Mouse (Mus musculus): ENCODE results near the gene Galns. TPM values are rescaled to one million over a fixed set of nuclear protein-coding genes. Genes with fewer than 3 reads are reported as not detected.

Gene Galns
- polyA plus RNA-seq, 1 experiment = 17.6 TPM

DNA sequence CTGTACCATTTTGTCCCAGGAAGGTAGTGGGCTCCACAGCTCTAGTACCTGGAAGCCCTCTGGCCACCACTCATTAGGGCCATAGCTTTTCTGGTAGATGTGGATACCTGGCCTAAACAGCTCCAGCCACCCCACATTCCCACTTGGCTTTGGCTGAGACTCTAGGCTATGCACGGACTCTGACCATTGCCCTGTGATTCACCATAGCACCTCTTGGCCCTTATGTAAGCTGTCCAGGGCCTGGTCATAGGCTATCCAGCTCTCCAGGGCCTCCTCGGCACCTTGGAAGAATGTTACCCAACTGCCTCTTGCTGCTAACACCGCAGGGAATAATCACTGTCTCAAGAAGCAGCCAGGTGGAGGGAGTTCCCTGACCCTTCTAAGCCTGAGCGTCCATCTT is 82.1 kb downstream of the Galns start:
- Histone ChIP-seq H3K27me3 (ENCODE audit: control insufficient read depth, insufficient read depth, insufficient read length) (no peaks in the 10 kb centered on the region), H3K4me2 (ENCODE audit: low read depth) (no peak overlapping the region), H3K4me3 (no peak overlapping the region), H3K79me2 (ENCODE audit: control insufficient read depth, insufficient read depth) (peaks cover 95% of the 10 kb centered on the region), H3ac (ENCODE audit: control insufficient read depth, insufficient read length) (no peak overlapping the region), H3K36me3 (ENCODE audit: control insufficient read depth, insufficient read depth) (no peaks in the 10 kb centered on the region)
- TF ChIP-seq SRF (IDR thresholded peaks at IDR 0.05; ENCODE audit: control insufficient read depth, insufficient read length, low read depth) (no peak), REST (IDR thresholded peaks at IDR 0.05; ENCODE audit: insufficient read depth, insufficient read length) (no peak), E2F4 (IDR thresholded peaks at IDR 0.05; ENCODE audit: insufficient read depth) (no peak), MYOG (IDR thresholded peaks at IDR 0.05; ENCODE audit: control insufficient read depth in 1 of 3, insufficient read depth in 1 of 3, insufficient read length in 2 of 3, low read depth in 2 of 3) (no peak), MAX (IDR thresholded peaks at IDR 0.05; ENCODE audit: low read depth) (no peak), POLR2A (IDR thresholded peaks at IDR 0.05; ENCODE audit: insufficient read length, low read depth) (no peak), MYOD1 (IDR thresholded peaks at IDR 0.05; ENCODE audit: control insufficient read depth in 1 of 3, insufficient read length in 2 of 3, low read depth in 2 of 3) (no peak)

Other genes starting within 250 kb of the Galns start
- 28.8 TPM for gene Zc3h18, start 234.9 kb downstream of the Galns start, polyA plus RNA-seq (2012; fragmentation: generic; extraction: Trizol)
- gene Il17c, start 189.4 kb downstream of the Galns start, polyA plus RNA-seq (2012; fragmentation: generic; extraction: Trizol) = not detected
- gene Cyba, start 178.5 kb downstream of the Galns start, polyA plus RNA-seq (2012; fragmentation: generic; extraction: Trizol) = not detected
- 85.3 TPM for gene Mvd, start 168.0 kb downstream of the Galns start, polyA plus RNA-seq (2012; fragmentation: generic; extraction: Trizol)
- 1.3 TPM for gene Snai3, start 150.7 kb downstream of the Galns start, polyA plus RNA-seq (2012; fragmentation: generic; extraction: Trizol)
- gene Rnf166, start 135.4 kb downstream of the Galns start, polyA plus RNA-seq (2012; fragmentation: generic; extraction: Trizol) = 36.3 TPM
- 31.5 TPM for gene Ctu2, start 135.3 kb downstream of the Galns start, polyA plus RNA-seq (2012; fragmentation: generic; extraction: Trizol)
- gene Piezo1, start 60.1 kb downstream of the Galns start, polyA plus RNA-seq (2012; fragmentation: generic; extraction: Trizol) = 156 TPM
- 19.7 TPM for gene Cdt1, start 43.4 kb downstream of the Galns start, polyA plus RNA-seq (2012; fragmentation: generic; extraction: Trizol)
- 261 TPM for gene Aprt, start 34.6 kb downstream of the Galns start, polyA plus RNA-seq (2012; fragmentation: generic; extraction: Trizol)
- gene Trappc2l, start 177 bp upstream of the Galns start, polyA plus RNA-seq (2012; fragmentation: generic; extraction: Trizol) = 95.7 TPM
- 0.55 TPM for gene Pabpn1l, start 11.3 kb upstream of the Galns start, polyA plus RNA-seq (2012; fragmentation: generic; extraction: Trizol)
- gene Cbfa2t3, start 87.6 kb upstream of the Galns start, polyA plus RNA-seq (2012; fragmentation: generic; extraction: Trizol) = 29.5 TPM
- gene Acsf3, start 164.0 kb upstream of the Galns start, polyA plus RNA-seq (2012; fragmentation: generic; extraction: Trizol) = 9.3 TPM
- gene Cdh15, start 236.5 kb upstream of the Galns start, polyA plus RNA-seq (2012; fragmentation: generic; extraction: Trizol) = 401 TPM

All from myocyte (in vitro differentiated cells).